Mouse (Mus musculus) hematopoietic stem cell, adult 5-6 weeks (primary cell): ENCODE data around the gene Slc22a5. TPM values are rescaled to one million over a fixed set of nuclear protein-coding genes. Genes with fewer than 3 reads are reported as not detected.

Experiments used
- ATAC-seq, 2 experiments: fragments of 125-278 bp in 1 of 2; replicated peaks in 1 of 2; 2 replicates each; pipeline ENCODE4 v1.8.0; 2016 to 2017; ENCODE audit warnings: inconsistent platforms in 2 of 2, mild to moderate bottlenecking in 2 of 2, moderate number of reproducible peaks in 2 of 2, low read depth in 1 of 2, moderate TSS enrichment in 1 of 2; ENCODE audit not compliant: low FRiP score in 2 of 2, poor library complexity in 2 of 2, severe bottlenecking in 2 of 2, insufficient read depth in 1 of 2, low TSS enrichment in 1 of 2
- total RNA-seq: library from RNA; stranded (forward); fragments of 172-1452, 232-1000 nt; gene quantifications from 2 replicates; pipeline ENCODE4 v1.2.3, GENCODE M21; 2017

The Slc22a5 gene
- total RNA-seq, 1 experiment from 2014 or later = 9.9 TPM

GRCm38 (mm10) chr11:53819511-53819910, 71.9 kb downstream of the Slc22a5 start:
- ATAC-seq = no peak

DNA sequence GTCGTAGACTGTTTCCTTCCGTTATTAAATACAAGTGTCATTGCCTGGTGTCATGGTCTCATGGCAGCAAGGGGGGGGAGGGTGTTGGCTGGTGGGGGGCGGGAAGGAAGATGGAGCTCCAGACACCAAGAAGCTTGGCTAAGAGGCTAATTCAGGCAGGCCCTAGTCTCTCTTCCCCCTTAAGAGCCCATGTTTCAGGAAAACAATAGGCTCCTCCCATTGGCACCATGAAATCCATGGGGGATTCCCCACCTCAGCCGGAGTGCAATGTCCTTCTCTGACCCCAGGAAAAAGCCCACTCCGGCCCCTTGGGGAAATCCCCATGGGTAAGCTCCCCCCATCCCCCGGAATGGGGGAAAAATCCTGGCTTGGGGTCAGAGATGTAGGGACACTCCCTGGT, 72.7 kb downstream of the Slc22a5 start:
- no peak for ATAC-seq

- no peak for ATAC-seq
These were observed 74.6 kb downstream of the Slc22a5 start for GRCm38 (mm10) chr11:53816841-53817375.

DNA sequence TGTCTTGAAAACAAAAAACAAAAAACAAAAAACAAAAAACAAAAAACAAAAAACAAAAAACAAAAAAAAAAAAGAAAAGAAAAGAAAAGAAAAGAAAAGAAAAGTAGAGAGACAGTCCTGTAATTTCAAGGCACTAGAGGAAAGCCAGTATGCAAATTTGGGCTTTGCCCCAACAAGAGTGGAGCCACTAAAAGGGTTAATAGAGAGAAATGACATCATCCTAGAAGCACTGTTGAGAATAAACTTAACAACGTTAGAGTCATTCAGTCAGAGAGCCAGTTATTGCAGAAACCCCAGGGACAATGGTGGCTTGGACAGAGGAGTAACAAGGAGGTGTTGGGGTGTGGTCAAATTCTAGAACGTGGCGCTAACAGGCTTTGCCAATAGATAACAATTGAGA, 76.7 kb downstream of the Slc22a5 start:
- no peak for ATAC-seq

Other genes starting within 250 kb of the Slc22a5 start
- 86.1 and 112 TPM in 2 replicates for gene Rad50, start 184.3 kb downstream of the Slc22a5 start, total RNA-seq
- not detected in 2 replicates for gene Il5, start 170.9 kb downstream of the Slc22a5 start, total RNA-seq
- 128 and 150 TPM in 2 replicates for gene Irf1, start 121.6 kb downstream of the Slc22a5 start, total RNA-seq
- 0.50 and 1.0 TPM in 2 replicates for gene Gm17334, start 118.5 kb downstream of the Slc22a5 start, total RNA-seq
- gene Gm12216, start 32.4 kb downstream of the Slc22a5 start, total RNA-seq = 10.5 and 15.1 TPM in 2 replicates
- 1.9 and 8.2 TPM in 2 replicates for gene Slc22a21, start 88.7 kb upstream of the Slc22a5 start, total RNA-seq
- gene Slc22a4, start 136.4 kb upstream of the Slc22a5 start, total RNA-seq = 1.3 and 9.5 TPM in 2 replicates
- not detected in 2 replicates for gene Pdlim4, start 177.4 kb upstream of the Slc22a5 start, total RNA-seq
- gene P4ha2, start 208.4 kb upstream of the Slc22a5 start, total RNA-seq = not detected in 2 replicates